Mouse (Mus musculus) MEL-GATA-1-ER (cell line): ENCODE data around the gene Liph.
"Not testable (repeated sequence)": the region's sequence is repeated elsewhere in the genome, so short reads cannot be mapped to it uniquely, and the experiment has no call there.

Source experiments
- DNase-seq: peaks from one replicate; pipeline ENCODE4 v3.0.0-alpha.2; 2012; ENCODE audit warnings: low read depth; ENCODE audit errors: extremely low read depth

Liph gene

DNA sequence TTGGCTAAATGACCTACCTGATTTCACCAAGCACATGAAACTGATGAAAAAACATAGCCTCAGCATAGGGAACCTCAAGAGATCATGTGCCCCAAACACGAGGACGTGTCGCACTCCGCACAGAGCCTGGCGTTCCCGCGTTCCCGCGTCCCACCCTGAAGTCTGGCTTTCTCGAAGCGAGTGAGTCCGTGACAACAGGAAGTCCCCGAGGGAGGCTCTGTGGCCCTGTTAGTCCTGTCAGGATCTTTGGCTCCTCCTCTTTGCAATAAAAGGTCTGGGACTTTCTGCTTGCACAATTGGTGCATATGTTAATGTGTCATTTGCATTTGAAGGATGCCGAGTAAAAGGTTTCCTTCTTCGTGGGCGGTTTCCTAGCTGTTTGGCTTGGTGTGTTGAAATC lies at the start of gene Liph:
Liph (minus strand) TSS at position 360 of the 400 bp plus-strand sequence.
- DNase-seq: no peak

DNA sequence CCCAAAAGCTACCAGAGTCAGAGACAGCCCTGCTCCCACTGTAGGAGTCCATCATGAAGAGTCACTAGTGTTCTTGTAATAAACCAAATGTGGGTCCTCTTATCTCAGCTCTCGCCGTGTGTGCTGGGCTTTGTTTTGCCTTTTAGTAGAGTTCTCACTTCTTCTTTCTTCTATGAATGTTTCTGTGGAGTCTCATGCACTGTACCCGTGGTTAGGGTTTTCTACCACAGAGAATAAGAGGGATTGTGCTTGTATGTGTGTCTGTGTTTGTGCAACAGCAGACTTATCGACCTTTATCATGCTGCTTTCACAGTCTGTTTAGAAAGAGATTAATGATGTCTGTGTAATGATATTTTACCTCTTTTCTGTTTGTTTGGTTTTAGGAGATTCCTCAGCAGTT lies 48.4 kb upstream of the Liph start:
- DNase-seq: no peak

DNA sequence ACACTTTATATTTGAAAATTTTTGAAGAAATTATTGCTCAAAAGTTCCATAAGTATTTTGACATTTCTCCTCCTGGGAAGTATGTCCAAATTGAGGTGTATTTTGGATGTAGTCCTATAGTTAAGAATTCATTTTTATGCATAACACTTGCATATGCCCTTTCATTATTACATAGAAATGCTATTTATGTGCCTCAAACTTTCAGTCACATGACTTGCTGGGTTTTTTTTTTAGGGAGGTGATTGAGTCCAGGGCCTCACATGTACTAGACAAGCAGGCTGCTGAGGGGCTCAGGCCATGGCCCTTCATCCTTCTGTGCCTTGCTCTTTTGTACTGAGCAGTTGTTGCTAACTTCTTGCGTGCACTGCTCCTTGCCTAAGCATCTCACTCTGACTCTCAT lies 44.5 kb upstream of the Liph start:
- DNase-seq: no peak

DNA sequence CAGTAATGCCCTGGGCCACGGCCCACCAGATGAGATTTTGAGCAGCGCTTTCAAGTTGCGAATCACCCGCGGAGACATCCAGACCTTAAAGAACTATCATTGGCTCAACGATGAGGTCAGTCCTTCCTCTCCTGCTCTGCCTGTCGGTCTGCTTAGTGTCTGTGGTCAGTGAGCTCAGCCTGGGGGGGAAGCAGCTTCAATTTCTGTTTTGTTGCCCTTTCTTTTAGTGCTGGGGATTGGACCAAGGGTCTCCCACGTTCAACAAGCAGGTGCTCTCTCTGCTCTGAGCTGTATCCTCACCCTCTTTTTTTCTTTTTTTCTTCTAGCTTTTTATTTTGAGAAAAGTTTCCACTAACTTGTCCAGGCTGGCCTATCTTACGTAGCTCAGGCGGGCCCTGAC lies 43.1 kb upstream of the Liph start:
- no peak for DNase-seq

DNA sequence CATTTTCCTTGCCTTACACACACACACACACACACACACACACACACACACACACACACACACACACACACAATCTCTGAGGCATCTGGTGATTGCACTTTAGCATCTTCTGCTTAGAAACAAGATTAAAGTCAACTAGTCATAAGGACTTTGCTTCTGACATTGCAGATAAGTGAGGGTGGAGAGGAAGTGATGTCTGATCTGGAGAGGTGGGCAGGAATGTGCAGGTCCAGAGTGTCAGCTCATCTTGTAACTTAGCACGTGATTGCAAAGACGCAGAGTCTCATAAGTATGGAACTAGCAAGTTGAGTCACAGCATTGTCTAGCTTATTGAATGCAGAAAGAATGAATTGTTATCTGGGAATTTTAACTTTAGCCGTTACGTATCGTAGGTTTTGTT lies 32.0 kb upstream of the Liph start:
- DNase-seq: no peak

DNA sequence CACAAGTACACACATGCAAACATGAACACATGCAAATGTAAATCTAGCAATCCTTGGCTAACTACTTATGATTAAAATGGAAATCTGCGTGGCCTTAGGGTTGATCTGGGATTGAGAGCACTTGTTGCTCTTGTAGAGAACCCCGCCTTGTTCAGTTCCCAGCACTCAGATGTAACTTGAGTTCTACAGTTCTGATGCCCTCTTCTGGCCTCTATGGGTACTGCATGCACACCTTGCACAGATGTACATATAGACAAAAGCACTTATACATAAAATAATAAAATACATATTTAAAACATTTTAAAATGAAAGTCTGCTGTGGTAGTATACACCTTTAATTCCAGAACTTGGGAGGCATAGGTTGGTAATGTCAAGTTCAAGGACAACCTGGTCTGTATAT lies 26.7 kb upstream of the Liph start:
- no peak for DNase-seq

DNA sequence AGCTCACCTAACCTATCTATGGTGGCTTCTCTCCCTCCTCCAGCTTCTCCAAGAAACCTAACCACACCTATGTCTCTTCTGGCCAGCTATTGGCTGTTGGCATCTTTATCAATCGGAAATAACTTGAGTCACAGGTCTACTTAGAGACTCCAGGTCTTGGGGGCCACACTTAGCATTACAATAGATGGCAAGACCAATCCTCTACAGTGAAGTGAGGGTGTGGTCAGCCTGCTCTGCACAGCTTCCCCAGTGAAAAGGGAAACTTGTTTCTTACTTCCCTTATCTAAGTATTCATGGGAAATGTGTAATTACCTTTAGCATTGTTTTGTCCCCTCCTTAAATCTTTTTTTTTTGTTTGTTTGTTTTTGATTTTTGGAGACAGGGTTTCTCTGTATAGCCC lies 20.1 kb upstream of the Liph start:
- DNase-seq: no peak

DNA sequence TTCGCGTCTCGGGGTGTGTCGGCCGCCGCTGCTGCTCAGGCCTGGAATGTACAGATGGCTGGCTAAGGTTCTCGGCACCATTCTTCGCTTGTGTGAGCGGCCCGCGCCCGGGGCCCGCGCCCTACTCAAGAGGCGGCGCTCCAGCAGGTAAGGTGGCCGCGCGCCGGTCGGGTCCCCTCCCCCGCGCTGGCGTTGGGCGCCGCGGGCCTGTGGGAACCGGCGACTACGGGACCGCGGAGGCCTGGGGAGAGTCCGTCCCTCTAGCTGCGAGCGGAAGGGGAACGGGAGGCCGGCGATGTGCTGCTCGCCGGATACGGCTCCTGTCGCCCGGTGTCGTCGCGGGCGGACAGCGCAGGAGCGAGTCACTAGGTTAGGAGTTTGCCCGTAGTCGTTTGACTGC lies 14.1 kb upstream of the Liph start:
- DNase-seq: no peak

DNA sequence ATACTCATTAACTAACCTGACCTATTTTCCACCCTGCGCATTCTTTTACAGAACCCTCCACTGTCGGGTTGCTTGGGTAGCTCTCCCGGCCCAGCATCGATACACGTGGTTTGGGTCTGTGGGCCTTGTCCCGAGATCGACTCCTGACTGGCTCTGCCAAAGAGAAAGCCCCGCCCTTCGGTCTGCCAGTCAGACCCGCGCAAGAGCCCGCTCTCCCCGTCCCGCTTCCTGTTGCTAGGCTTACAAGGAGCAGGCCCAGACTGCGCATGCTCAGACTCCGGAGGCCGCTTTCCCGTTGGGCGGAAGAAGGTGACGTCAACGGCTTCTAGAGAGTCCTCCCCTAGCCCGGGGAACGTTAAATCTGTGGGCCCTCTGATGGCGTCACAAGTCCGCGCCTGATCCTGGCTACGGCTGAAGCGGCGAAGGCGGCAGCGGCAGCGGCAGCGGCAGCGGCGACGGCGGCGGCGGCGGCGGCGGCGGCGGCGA lies 13.7 kb upstream of the Liph start, which contains the start of gene Senp2:
Senp2 (plus strand) TSS at position 386 of the 486 bp plus-strand sequence.
- DNase-seq: peak; percentile 98

DNA sequence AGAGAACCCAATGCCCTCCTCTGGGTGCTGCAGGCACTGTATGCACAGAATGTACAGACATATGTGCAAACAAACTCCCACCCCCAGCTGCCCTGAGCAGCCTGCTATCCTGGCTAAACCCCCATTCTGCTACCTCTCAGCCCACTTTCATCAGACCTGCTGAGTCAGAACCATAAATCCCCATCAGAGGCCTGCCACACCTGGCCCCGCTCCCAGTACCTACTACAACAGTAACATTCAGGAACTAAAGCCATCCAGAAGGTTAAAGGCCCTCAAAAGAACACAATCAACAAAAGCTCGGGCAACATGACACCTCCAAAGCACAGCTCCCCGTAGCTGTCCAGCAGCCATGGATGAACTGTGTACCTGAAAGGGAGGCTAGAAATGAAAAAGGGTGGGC lies 6.1 kb upstream of the Liph start:
- DNase-seq: no peak

DNA sequence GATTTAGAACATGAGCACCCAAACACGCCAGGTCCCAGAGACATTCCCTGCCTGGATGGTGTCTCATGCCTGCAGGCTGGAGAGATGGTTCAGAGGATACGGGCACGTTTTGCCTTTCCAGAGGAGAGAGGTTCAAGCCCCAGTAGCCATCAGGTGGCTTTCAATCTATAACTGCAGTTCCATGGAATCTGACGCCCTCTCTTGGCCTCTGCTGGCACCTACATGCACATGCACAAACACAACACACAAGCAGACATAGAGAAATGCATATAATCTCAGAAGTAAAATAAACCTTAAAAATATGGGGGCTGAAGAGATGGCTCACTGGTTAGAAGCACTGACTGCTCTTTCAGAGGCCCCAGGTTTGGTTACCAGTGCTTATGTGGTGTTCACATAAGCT lies 5.7 kb upstream of the Liph start:
- DNase-seq: no peak

DNA sequence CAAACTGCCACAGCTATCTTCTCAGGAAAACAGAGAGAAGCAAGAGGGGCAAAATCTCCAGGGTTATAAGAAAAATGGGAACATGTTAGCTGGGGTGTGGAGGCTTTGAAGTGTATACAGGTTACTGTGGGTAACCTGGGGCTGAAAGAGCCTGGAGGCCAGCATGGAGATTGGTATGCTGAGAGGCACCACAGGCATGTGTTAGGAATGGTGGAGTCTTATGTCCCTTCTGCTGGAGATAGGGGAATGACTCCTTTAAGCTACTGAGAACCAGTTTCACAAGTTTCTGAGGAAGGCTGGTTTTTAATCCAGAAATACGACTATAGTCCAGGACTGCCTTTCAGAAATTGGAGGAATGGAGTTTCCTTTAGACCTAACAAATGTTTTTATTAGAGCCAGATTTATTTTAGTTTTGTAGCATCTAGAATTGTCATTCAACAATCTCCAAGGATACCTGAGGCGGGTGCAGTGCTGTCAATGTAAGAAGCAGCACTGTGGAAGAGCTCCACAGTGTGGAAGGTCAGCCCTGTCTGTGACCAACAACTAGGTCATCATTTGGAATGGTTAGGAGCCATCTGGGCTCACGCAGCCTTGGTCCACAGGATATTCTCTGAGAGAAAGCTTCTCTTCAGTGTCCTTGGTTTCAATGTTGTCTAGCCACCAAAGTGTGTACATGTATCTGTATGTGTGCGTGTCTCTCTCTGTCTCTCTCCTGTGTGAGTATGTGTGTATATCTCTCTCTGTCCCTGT lies 4.7 kb upstream of the Liph start:
- no peak for DNase-seq

DNA sequence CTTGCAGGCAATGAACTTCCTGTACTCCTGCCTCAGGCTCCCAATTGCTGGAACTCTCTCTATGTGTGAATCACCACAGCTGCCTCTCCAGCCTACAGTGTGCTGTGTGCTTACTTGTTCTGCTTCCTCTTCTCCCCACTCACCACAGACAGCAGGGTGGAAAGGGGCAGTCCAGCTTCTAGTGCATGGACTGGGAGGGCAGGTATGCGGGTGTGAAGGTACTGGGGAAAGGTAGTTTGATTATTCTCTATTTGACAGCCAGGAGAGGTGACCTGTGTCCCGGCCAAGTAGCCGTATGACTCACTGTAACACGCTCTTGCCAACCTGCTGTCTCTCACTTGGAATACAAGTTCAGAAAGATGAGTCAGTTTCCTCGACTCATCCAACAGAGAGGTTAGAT lies 2.6 kb upstream of the Liph start:
- DNase-seq: no peak

DNA sequence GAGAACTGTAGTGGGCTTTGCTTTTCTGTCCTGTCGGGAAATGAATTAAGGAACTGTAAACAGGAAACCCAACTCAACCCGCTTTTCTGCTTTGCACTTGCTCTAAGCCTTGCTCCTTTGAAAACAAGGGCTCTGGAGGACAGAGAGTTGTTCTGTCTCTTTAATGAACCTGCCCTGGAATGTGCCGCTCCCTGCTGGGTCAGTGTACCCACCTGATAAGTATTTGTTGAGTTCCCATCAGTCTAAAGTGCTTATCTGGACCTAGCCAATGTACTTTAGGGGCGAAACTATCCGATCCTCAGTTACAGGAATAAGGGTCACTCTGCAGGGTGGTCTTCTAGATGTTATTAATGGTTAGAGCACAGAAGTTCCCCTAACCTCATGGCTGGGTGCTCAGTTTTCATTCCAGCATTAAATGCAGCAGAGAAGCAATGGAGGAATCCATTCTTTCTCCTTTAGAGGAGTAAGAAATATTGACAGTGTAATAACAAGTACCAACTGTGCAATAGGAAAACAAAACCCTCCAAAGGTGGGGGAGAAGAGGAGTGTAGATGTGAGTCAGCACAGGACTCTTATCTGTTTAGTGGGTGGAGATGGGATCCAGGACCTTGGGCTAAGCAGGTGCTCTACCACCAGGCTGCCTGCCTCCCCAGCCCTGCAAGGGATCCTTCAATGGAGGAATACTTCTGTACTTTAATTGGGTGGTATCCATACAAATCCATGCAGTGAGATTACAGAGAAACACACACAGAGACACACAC lies 1.6 kb upstream of the Liph start:
- no peak for DNase-seq

DNA sequence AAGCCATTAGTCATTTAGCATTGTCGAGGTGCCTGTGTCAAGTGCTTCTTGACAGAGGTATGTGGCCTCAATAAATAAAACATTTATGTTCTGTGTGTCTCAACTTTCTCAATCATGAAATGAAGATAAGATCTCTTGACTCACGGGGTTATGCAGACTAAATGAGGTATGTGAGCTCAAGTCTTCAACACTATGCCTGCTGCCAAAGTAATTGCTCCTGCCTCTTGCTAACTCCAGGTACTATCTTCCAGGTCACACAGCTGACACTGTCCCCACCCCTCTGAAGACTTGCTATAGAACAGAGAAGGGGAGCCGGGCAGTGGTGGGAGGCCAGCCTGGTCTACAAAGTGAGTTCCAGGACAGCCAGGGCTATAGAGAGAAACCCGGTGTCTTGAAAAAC lies 939 bp upstream of the Liph start:
- no peak for DNase-seq

DNA sequence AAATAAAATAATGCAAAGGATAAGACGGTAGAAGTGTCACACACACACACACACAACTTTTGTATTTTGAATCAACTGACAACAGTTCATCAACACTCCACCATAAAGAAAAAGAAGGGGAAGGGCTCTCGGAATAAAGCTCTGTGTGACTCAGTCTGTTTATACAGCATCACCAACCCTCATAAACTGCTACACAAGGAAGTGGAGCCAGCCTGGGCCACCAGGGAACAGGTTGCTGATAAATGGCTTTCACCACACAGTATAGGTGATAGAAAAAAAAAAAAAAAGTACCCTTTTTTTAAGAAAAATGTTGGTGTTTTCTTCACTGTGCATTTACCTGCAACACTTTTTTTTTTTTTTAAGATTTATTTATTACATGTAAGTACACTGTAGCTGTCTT lies 3.7 kb downstream of the Liph start:
- no peak for DNase-seq

DNA sequence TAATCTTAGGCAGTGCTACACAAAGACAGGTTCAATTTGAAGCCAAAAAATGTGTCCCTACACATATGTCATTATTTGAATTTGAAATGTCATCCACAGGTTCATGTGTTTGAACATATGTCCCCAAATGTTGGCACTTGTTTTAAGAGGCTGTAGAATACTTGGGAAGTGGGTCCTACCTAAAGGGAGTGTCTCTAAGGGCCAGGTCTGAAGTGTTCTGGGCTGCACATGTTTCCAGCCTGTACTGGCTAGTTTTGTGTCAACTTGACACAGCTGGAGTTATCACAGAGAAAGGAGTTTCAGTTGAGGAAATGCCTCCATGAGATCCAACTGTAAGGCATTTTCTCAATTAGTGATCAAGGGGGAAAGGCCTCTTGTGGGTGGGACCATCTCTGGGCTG lies 4.6 kb downstream of the Liph start:
- not testable (repeated sequence) for DNase-seq

DNA sequence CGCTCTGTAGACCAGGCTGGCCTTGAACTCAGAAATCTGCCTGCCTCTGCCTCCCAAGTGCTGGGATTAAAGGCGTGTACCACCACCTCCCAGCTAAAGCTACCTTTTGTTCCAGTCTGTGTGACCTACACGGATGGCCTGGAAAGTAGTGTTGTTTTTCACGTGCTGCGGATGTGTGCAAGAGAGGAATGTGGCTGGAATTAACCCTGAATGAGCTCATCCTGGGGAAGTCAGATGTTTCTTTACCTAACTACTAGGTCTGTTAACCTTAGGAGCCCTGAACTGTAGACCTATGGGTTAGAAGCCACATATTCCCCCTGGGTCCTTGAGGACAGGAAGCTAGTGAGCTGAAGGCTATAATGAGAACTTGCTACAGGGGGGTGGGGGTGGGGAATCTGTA lies 7.5 kb downstream of the Liph start:
- no peak for DNase-seq

DNA sequence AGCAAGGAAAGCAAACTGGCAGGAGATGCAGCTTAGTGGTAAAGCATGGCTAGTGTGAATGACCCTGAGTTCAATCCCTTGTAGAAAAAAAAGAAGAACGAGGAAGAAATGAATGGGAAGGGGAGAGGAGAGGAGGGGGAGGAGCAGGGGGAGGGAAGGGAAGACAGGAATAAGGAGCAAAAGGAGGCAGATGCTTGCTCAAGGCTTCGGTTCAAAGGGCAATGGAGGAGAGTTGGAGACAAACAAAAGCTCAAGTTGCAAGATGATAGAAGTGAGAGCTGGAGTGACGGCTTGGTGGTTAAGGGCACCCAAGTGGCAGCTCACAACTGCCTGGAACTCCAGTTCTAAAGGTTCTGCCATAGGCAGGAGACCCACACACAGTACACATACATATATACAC lies 9.3 kb downstream of the Liph start:
- no peak for DNase-seq

DNA sequence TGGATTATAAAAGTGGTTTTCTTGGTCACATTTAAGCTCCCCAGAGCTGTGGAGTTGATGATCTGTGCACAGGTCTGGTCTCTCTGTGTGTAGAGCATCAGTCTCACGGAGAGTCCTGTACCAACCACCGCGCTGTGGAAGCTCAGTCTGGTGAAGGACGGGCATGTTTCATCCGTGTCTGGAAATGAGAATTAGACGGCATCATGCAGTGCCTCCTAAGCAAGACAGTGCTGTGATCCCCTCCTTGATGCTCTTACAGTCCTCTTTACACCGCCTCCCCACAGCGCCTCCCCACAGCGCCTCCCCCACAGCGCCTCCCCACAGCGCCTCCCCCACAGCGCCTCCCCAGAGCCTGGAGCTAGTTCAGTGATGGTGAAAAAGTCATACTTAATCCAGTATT lies 11.4 kb downstream of the Liph start:
- DNase-seq: no peak

DNA sequence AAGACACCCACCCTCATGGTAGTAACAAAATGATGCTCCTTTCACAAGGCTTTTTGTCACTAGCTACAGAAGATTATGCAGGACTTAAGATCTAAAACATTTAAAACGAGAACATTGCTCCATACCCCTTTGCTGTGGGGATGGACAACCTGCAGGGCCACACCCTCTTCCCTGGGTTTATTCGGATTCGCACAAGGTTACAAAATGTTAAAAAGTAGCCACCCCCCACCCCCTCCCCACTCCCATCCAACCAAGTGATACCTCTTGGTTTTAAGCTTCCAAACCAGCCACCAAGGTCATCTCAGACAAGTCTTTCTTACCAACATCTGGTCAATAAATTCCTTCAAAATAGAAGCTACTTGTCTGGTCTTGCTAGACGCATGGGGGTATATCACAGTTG lies 11.9 kb downstream of the Liph start:
- no peak for DNase-seq

DNA sequence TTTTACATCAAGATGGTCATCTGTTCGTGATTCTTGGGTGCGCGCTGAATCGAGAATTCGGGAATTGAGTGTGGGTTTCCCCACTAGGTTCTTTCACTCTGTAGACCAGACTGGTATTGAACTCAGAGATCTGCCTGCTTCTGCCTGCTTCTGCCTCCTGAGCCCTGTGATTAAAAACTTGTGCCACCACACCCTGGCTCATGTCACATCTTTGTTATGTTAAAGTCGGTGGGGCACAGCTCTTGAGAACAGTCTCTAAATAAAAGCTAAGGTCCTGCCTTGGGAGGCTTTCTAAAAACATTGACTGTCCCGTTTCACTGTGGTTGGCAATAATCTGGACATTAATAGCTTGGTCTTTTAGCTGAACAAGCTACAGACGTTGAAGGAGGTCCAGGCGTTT lies 12.3 kb downstream of the Liph start:
- no peak for DNase-seq

DNA sequence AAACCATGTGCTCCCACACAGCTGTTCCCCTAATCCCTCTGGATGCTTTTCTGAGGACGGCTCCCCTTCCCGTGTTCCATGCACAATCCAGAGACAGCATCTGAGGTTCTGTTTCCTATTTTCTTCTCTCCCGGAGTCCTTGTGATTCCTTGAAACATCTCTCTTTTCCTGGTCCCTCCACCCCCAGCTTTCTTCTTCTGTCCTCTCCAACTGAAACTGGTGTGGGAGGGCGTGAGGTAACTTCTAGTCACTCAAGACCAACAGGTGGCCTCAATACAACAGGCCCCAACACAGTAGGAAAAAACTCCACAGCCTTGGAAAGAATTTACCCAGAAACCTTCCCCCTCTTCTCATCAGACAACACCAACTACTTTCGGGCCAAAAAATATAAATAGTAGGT lies 18.1 kb downstream of the Liph start:
- DNase-seq: no peak
